Mouse (Mus musculus) liver, postnatal 0 days (tissue): ENCODE results near the gene Rnf144b.

ENCODE experiments used
- CTCF ChIP-seq: sonication (generic); IDR thresholded peaks from 2 replicates; pipeline ENCODE4 v1.5.1; 2016; ENCODE audit warnings: antibody characterized with exemption, low read depth
- EP300 ChIP-seq: IDR thresholded peaks from 2 replicates; pipeline ENCODE4 v1.6.1; 2016; ENCODE audit warnings: antibody characterized with exemption, low read depth, mild to moderate bottlenecking

GRCm38 (mm10) chr13:47187836-47188235, 65.4 kb downstream of the Rnf144b start:
- no peak for TF ChIP-seq CTCF
- no peak for TF ChIP-seq EP300
